Mouse (Mus musculus) erythroblast, embryonic 14.5 days (primary cell): ENCODE measurements around the gene Jmy.

Experiments
- GATA1 ChIP-seq: IDR thresholded peaks from 2 replicates; pipeline ENCODE4 v1.6.1; 2012; ENCODE audit warnings: low read length, inconsistent platforms, mixed read lengths
- TAL1 ChIP-seq: IDR thresholded peaks from 3 replicates; pipeline ENCODE4 v1.6.1; 2012; ENCODE audit warnings: low read length, inconsistent platforms, mixed read lengths

GRCm38 (mm10) chr13:93498211-93499166 is 1.1 kb downstream of the Jmy start:
- TF ChIP-seq TAL1, result no peak
- TF ChIP-seq GATA1, result no peak
